Mouse (Mus musculus) MEL-GATA-1-ER (cell line): ENCODE results near the gene Nifk.

Experiments
- DNase-seq: peaks from one replicate; pipeline ENCODE4 v3.0.0-alpha.2; 2012; ENCODE audit warnings: low read depth; ENCODE audit errors: extremely low read depth

Nifk gene

GRCm38 (mm10) chr1:118380105-118380786, 58.6 kb downstream of the Nifk start:
- no peak for DNase-seq
